Mouse (Mus musculus) liver, postnatal 0 days (tissue): Measurements from ENCODE around the gene Mta1. TPM values are rescaled to one million over a fixed set of nuclear protein-coding genes. Genes with fewer than 3 reads are reported as not detected.
A peak's percentile ranks its signal among the peaks of the same experiment; 100 is the strongest.

Source experiments
- ATAC-seq: fragments of 200-750 bp; cut with Nextera tagmentation; 2 replicates; pipeline ENCODE4 v1.8.0; 2017; ENCODE audit warnings: mild to moderate bottlenecking, moderate library complexity
- DNase-seq: peaks from one replicate; pipeline ENCODE4 v3.0.0-alpha.2; 2016
- H3K27ac ChIP-seq: fragments of 300-500 bp; sonication (generic); 2 replicates; pipeline ENCODE4 v1.5.1; 2014; ENCODE audit warnings: antibody characterized with exemption, moderate library complexity, mild to moderate bottlenecking, low read depth
- H3K27me3 ChIP-seq: fragments of 300-500 bp; sonication (generic); 2 replicates; pipeline ENCODE4 v1.6.1; 2014; ENCODE audit warnings: low read length, control low read depth, mixed read lengths; ENCODE audit not compliant: insufficient read depth
- H3K36me3 ChIP-seq: fragments of 300-500 bp; sonication (generic); replicated peaks from 2 replicates; pipeline ENCODE4 v1.6.1; 2014; ENCODE audit warnings: mild to moderate bottlenecking, control low read depth, low read length, moderate library complexity, mixed read lengths; ENCODE audit not compliant: insufficient read depth
- H3K4me1 ChIP-seq: fragments of 300-500 bp; sonication (generic); 2 replicates; pipeline ENCODE4 v1.6.1; 2014; ENCODE audit warnings: antibody characterized with exemption, mild to moderate bottlenecking, control low read depth; ENCODE audit not compliant: insufficient read depth
- H3K4me2 ChIP-seq: fragments of 300-500 bp; sonication (generic); 2 replicates; pipeline ENCODE4 v1.6.1; 2014; ENCODE audit warnings: low read depth, mild to moderate bottlenecking, low read length, moderate library complexity, mixed read lengths
- H3K4me3 ChIP-seq: fragments of 300-500 bp; sonication (generic); 2 replicates; pipeline ENCODE4 v1.5.1; 2014; ENCODE audit warnings: low read depth, low read length
- H3K9ac ChIP-seq: fragments of 300-500 bp; sonication (generic); replicated peaks from 2 replicates; pipeline ENCODE4 v1.6.1; 2014; ENCODE audit warnings: mild to moderate bottlenecking, moderate library complexity
- H3K9me3 ChIP-seq: fragments of 300-500 bp; sonication (generic); 2 replicates; pipeline ENCODE4 v1.6.1; 2016; ENCODE audit warnings: mild to moderate bottlenecking, control low read depth, low read length, mixed read lengths
- CTCF ChIP-seq: sonication (generic); IDR thresholded peaks from 2 replicates; pipeline ENCODE4 v1.5.1; 2016; ENCODE audit warnings: antibody characterized with exemption, low read depth
- EP300 ChIP-seq: IDR thresholded peaks from 2 replicates; pipeline ENCODE4 v1.6.1; 2016; ENCODE audit warnings: antibody characterized with exemption, low read depth, mild to moderate bottlenecking
- WGBS: fragments of 180-500 bp; shearing (Covaris S2); extraction: QIAGEN DNeasy Blood & Tissue Kit; methylation state at CpG from one replicate; pipeline ENCODE4 v1.1.7; 2014; ENCODE audit not compliant: insufficient replicate concordance; 5-methylcytosine and 5-hydroxymethylcytosine counted together
- polyA plus RNA-seq: library from polyadenylated mRNA; unstranded; fragments of >200 nt; fragmentation: Nextera tagmentation; extraction: Ambion mirVana; gene quantifications from 2 replicates; pipeline ENCODE4 v1.2.1, GENCODE M21; 2015

Gene Mta1
- polyA plus RNA-seq, 1 experiment from 2014 or later = 3.9 TPM

GRCm38 (mm10) chr12:113101251-113101960 is 3.3 kb downstream of the Mta1 start:
- no peaks in the 10 kb centered on the region; the same call in none of the 2 replicates for H3K36me3 ChIP-seq
- DNase-seq = no peak
- peaks cover 45% of the 10 kb centered on the region for H3K4me1 ChIP-seq
- WGBS = 68% methylated on average over 9 of the region's 9 CpGs
- 0 out of 2 replicates have a peak overlapping the region, but pooled peaks have one; percentile 29 for H3K27ac ChIP-seq
- no peak overlapping the region for H3K4me2 ChIP-seq
- no peak for TF ChIP-seq EP300
- TF ChIP-seq CTCF = no peak
- H3K9me3 ChIP-seq = no peaks in the 10 kb centered on the region
- H3K9ac ChIP-seq = no peak overlapping the region
- H3K27me3 ChIP-seq = no peaks in the 10 kb centered on the region
- ATAC-seq = no peak
- no peak overlapping the region for H3K4me3 ChIP-seq

- no peak for TF ChIP-seq EP300
- TF ChIP-seq CTCF = peak; percentile 81
- no peak overlapping the region for H3K4me2 ChIP-seq
- H3K9ac ChIP-seq = no peak overlapping the region
- H3K9me3 ChIP-seq = no peaks in the 10 kb centered on the region
- no peaks in the 10 kb centered on the region; the same call in none of the 2 replicates for H3K36me3 ChIP-seq
- H3K27ac ChIP-seq = no peak overlapping the region
- 54% methylated on average over 6 of the region's 6 CpGs for WGBS
- H3K4me1 ChIP-seq = peaks cover 54% of the 10 kb centered on the region
- H3K4me3 ChIP-seq = no peak overlapping the region
- no peaks in the 10 kb centered on the region for H3K27me3 ChIP-seq
- ATAC-seq (peak; percentile 24; the same call in 1 of the 2 replicates), DNase-seq (peak; percentile 77)
Measured at GRCm38 (mm10) chr12:113102461-113102860, 4.4 kb downstream of the Mta1 start.

GRCm38 (mm10) chr12:113103846-113104451 is 5.9 kb downstream of the Mta1 start:
- no peak for TF ChIP-seq EP300
- TF ChIP-seq CTCF = peak; percentile 63
- Histone ChIP-seq H3K9me3 (no peaks in the 10 kb centered on the region), H3K36me3 (no peaks in the 10 kb centered on the region; the same call in none of the 2 replicates), H3K4me2 (no peak overlapping the region), H3K27ac (peak overlapping the region; percentile 16; the same call in 1 of the 2 replicates), H3K4me1 (peaks cover 62% of the 10 kb centered on the region), H3K4me3 (no peak overlapping the region), H3K27me3 (no peaks in the 10 kb centered on the region), H3K9ac (no peak overlapping the region)
- no peak for DNase-seq
- 55% methylated on average over 8 of the region's 8 CpGs for WGBS
- ATAC-seq = peak; percentile 26; the same call in 1 of the 2 replicates

GRCm38 (mm10) chr12:113106386-113106785 is 8.3 kb downstream of the Mta1 start:
- Histone ChIP-seq H3K27ac (peak overlapping the region; percentile 79), H3K9ac (peak overlapping the region; percentile 32; the same call in 1 of the 2 replicates)
- no peak for DNase-seq

GRCm38 (mm10) chr12:113107431-113108124 is 9.5 kb downstream of the Mta1 start:
- Histone ChIP-seq H3K9ac (no peak overlapping the region), H3K4me3 (no peak overlapping the region), H3K36me3 (peaks cover 2% of the 10 kb centered on the region; the same call in 1 of the 2 replicates), H3K27ac (peak overlapping the region; percentile 79), H3K27me3 (no peaks in the 10 kb centered on the region), H3K4me2 (peak overlapping the region; percentile 8; the same call in 1 of the 2 replicates), H3K9me3 (no peaks in the 10 kb centered on the region), H3K4me1 (peaks cover 50% of the 10 kb centered on the region)
- ATAC-seq = peak; percentile 86
- peak; percentile 95 for TF ChIP-seq EP300
- no peak for TF ChIP-seq CTCF
- DNase-seq = peak; percentile 50
- 44% methylated on average over 4 of the region's 4 CpGs for WGBS

More at GRCm38 (mm10) chr12:113106386-113106785, 8.3 kb downstream of the Mta1 start:
- no peak for TF ChIP-seq EP300
- TF ChIP-seq CTCF = no peak
- Histone ChIP-seq H3K4me3 (no peak overlapping the region), H3K9me3 (no peaks in the 10 kb centered on the region), H3K4me2 (no peak overlapping the region), H3K27me3 (no peaks in the 10 kb centered on the region), H3K36me3 (no peaks in the 10 kb centered on the region; the same call in 1 of the 2 replicates), H3K4me1 (peaks cover 51% of the 10 kb centered on the region)
- no peak for ATAC-seq
- WGBS = 81% methylated on average over 6 of the region's 6 CpGs
